Mouse (Mus musculus) hindbrain, embryonic 13.5 days (tissue): ENCODE measurements around the gene Arhgef39. TPM values are rescaled to one million over a fixed set of nuclear protein-coding genes. Genes with fewer than 3 reads are reported as not detected.

Experiments
- ATAC-seq: fragments of 200-750 bp; cut with Nextera tagmentation; 2 replicates; pipeline ENCODE4 v1.8.0; 2017; ENCODE audit warnings: moderate TSS enrichment; ENCODE audit not compliant: low FRiP score
- H3K27ac ChIP-seq: fragments of 300-500 bp; sonication (generic); 2 replicates; pipeline ENCODE4 v1.5.1; 2015; ENCODE audit warnings: inconsistent platforms, mild to moderate bottlenecking, moderate library complexity
- H3K27me3 ChIP-seq: fragments of 300-500 bp; sonication (generic); 2 replicates; pipeline ENCODE4 v1.6.1; 2015; ENCODE audit warnings: mild to moderate bottlenecking, inconsistent platforms
- H3K36me3 ChIP-seq: fragments of 300-500 bp; sonication (generic); 2 replicates; pipeline ENCODE4 v1.6.1; 2015; ENCODE audit warnings: mild to moderate bottlenecking, inconsistent platforms
- H3K4me1 ChIP-seq: fragments of 300-500 bp; sonication (generic); replicated peaks from 2 replicates; pipeline ENCODE4 v1.6.1; 2015; ENCODE audit warnings: inconsistent platforms
- H3K4me2 ChIP-seq: fragments of 300-500 bp; sonication (generic); 2 replicates; pipeline ENCODE4 v1.6.1; 2015; ENCODE audit warnings: inconsistent platforms, mild to moderate bottlenecking, moderate library complexity
- H3K4me3 ChIP-seq: fragments of 300-500 bp; sonication (generic); 2 replicates; pipeline ENCODE4 v1.5.1; 2015; ENCODE audit warnings: mild to moderate bottlenecking, inconsistent platforms
- H3K9ac ChIP-seq: fragments of 300-500 bp; sonication (generic); 2 replicates; pipeline ENCODE4 v1.6.1; 2015; ENCODE audit warnings: mild to moderate bottlenecking, inconsistent platforms
- H3K9me3 ChIP-seq: fragments of 300-500 bp; sonication (generic); 2 replicates; pipeline ENCODE4 v1.6.1; 2016; ENCODE audit warnings: inconsistent platforms
- whole genome bisulfite sequencing: fragments of 180-500 bp; shearing (Covaris S2); methylation state at CpG from one replicate; pipeline ENCODE4 v1.1.7; 2015; 5-methylcytosine and 5-hydroxymethylcytosine counted together
- polyA plus RNA-seq: library from polyadenylated mRNA; unstranded; fragments of >200 nt; fragmentation: Nextera tagmentation; extraction: Ambion mirVana; gene quantifications from 2 replicates; pipeline ENCODE4 v1.2.1, GENCODE M21; 2015

Arhgef39 gene
- polyA plus RNA-seq, 1 experiment from 2014 or later, result 8.4 TPM

DNA sequence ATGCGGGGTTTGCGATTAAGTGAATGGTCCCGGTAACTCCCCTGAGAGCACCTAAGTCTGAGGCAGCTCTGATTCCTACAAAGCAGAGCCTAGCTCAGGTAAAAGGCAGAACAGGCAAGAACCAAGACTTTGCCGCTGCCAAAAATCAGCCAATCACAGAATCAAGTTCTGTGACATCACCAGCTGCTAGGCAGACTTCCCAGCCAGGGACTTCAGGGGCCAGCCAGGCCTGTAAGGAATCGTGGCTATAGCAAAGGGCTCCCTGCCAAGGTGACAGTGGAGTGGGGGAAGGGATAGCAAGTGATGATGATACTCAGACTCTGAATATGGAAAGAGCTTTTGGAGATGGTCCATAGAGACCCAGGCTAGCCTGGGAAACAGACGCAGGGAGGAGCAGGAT is 20.5 kb upstream of the Arhgef39 start:
- H3K4me3 ChIP-seq, result 0 out of 2 replicates have a peak overlapping the region, but pooled peaks have one; percentile 19
- H3K4me2 ChIP-seq, result peak overlapping the region; percentile 44
- no peak overlapping the region for H3K9ac ChIP-seq
- H3K4me1 ChIP-seq, result peaks cover 31% of the 10 kb centered on the region
- no peaks in the 10 kb centered on the region for H3K9me3 ChIP-seq
- H3K27me3 ChIP-seq, result peaks cover 59% of the 10 kb centered on the region
- H3K36me3 ChIP-seq, result no peaks in the 10 kb centered on the region
- ATAC-seq, result peak; percentile 64
- no peak overlapping the region for H3K27ac ChIP-seq
- WGBS, result 14% methylated on average over 6 of the region's 6 CpGs

DNA sequence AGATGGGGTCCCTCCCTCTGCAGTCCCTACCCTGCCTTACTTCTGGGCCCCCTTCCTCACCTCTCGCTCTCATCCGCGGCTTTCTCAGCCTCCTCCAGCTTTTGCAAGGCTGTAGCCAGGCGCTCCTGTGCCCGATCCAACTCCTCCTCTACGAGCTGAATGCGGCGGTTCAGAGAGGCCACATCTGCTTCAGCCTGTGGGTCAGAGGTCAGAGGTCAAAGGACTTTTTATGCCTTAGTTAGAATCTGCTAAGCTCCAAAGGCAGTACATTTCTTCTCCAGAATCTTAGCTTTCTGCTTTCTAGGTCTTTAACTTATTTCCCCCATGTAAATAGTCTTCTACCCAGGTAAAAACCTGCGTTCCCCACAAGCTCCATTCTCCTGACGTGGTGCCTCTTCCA is 20.1 kb upstream of the Arhgef39 start:
- Histone ChIP-seq H3K9me3 (no peaks in the 10 kb centered on the region), H3K4me3 (0 out of 2 replicates have a peak overlapping the region, but pooled peaks have one; percentile 19)

DNA sequence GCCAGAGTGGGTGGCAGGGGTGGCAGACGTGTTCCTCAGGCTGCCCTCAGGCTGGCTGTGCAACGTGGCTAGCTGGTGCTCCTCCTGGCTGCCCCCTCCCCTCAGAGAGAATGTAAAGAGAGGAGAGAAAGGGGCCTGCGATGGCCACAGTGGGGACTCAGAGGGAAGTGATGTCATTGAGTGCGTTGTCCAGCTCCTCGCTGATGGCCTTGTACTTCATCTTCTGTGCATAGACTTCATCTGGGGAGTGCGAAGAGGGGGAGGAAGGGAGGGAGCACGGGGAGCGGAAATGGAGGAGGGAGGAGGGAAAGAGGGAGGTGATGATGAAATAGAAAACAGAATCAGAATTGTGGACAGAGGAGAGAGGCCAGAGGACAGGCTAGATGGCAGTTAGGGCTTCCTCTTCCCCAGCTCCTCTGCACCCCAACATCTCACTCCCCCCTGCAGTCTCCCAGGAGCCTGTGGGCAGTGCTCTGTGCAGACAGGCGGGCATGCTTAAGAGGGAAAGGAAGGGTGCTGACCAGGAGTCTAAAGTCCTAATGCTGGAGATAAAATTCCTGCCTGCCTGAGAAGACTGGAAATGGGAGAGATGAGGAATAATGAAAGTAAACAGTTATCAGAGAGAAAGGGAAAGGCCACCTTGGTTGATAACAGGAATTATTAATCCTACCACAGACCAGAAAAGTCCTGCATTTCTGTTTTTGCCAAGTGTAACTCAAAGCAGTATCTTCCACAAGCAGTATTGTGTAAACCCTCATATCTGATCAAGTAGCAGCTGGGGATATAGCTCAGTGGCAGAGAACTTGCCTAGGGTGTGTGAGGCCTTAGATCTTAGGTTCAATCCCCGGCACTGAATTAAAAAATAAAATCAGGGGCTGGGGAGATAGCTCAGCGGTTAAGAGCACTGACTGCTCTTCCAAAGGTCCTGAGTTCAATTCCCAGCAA is 16.5 kb upstream of the Arhgef39 start:
- Histone ChIP-seq H3K9me3 (no peaks in the 10 kb centered on the region), H3K27ac (no peak overlapping the region), H3K4me2 (no peak overlapping the region), H3K9ac (no peak overlapping the region), H3K4me3 (no peak overlapping the region), H3K27me3 (peaks cover 26% of the 10 kb centered on the region), H3K36me3 (no peaks in the 10 kb centered on the region), H3K4me1 (peaks cover 11% of the 10 kb centered on the region)
- no peak for ATAC-seq
- 74% methylated on average over 11 of the region's 11 CpGs for WGBS

More for the DNA sequence above, 20.1 kb upstream of the Arhgef39 start:
- peak overlapping the region; percentile 44 for H3K4me2 ChIP-seq
- ATAC-seq, result no peak
- peaks cover 28% of the 10 kb centered on the region for H3K4me1 ChIP-seq
- H3K36me3 ChIP-seq, result no peaks in the 10 kb centered on the region
- H3K9ac ChIP-seq, result no peak overlapping the region
- H3K27ac ChIP-seq, result no peak overlapping the region
- 13% methylated on average over 10 of the region's 10 CpGs for WGBS
- H3K27me3 ChIP-seq, result peaks cover 55% of the 10 kb centered on the region

DNA sequence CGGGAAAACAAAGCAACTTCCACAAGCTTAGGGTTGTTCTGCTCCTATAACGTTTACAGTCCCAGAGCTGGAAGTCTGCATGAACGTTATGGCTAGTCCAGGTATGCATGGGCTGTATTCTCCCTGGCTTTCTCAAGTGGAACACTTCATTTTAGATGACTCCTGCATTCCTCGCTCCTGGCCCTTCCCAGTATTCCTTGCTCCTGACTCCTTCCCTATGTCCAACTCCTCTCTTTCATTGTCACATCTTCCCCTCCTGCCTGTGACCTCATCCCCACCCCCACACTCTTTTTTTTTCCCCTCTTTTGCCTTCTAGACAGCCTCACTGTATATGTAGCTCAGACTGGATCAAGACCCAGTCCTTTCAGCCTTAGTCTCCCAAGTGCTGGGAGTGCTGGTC is 14.3 kb upstream of the Arhgef39 start:
- Histone ChIP-seq H3K27ac (no peak overlapping the region), H3K36me3 (no peaks in the 10 kb centered on the region), H3K4me2 (no peak overlapping the region), H3K9ac (no peak overlapping the region), H3K4me1 (peaks cover 8% of the 10 kb centered on the region), H3K27me3 (peaks cover 27% of the 10 kb centered on the region), H3K9me3 (no peaks in the 10 kb centered on the region), H3K4me3 (no peak overlapping the region)
- ATAC-seq, result no peak
- WGBS, result 82% methylated on average over 4 of the region's 4 CpGs

DNA sequence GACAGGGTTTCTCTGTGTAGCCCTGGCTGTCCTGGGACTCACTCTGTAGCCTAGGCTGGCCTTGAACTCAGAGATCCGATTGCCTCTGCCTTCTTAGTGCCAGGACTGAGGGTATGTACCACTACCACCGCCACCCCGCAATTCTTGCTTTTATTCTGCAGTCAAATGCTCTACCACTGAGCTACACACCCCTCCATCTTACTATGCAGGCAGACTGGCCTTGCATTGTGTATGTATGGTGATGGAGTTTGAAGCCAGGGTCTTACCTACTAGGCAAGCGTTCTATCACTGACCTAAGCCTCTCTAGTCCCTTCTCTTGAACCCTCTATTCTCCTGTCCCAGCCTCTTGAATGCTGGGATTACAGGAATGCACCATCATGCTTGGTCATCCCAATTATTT is 13.8 kb upstream of the Arhgef39 start:
- Histone ChIP-seq H3K27ac (no peak overlapping the region), H3K9me3 (no peaks in the 10 kb centered on the region), H3K4me3 (no peak overlapping the region), H3K4me1 (peaks cover 12% of the 10 kb centered on the region), H3K9ac (no peak overlapping the region), H3K27me3 (peaks cover 29% of the 10 kb centered on the region), H3K36me3 (no peaks in the 10 kb centered on the region), H3K4me2 (no peak overlapping the region)
- WGBS, result 90% methylated on average over 4 of the region's 4 CpGs
- no peak for ATAC-seq

DNA sequence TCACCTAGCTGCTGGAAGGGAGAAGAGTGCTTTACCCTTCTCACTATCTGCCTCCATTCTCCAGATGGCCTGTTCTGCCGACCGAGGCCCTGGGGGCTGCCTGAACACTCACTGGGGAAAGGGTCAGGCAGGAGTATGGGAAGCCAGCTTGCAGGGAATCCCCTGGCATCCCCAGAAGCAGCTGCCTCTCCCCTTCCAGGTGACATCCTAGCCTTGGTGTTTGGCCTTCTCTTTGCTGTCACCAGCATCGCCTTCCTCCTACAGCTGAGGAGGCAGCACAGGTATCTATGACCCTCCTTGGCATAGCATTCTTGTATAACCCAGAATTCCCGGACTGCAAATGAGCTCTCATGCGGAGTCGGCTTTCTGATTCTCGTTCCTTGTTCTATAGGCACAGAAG is 13.2 kb upstream of the Arhgef39 start:
- H3K9me3 ChIP-seq, result no peaks in the 10 kb centered on the region
- peaks cover 29% of the 10 kb centered on the region for H3K27me3 ChIP-seq
- H3K4me3 ChIP-seq, result no peak overlapping the region
- H3K9ac ChIP-seq, result no peak overlapping the region
- no peaks in the 10 kb centered on the region for H3K36me3 ChIP-seq
- H3K4me2 ChIP-seq, result no peak overlapping the region
- peaks cover 18% of the 10 kb centered on the region for H3K4me1 ChIP-seq
- no peak for ATAC-seq
- H3K27ac ChIP-seq, result no peak overlapping the region
- 68% methylated on average over 7 of the region's 7 CpGs for WGBS

DNA sequence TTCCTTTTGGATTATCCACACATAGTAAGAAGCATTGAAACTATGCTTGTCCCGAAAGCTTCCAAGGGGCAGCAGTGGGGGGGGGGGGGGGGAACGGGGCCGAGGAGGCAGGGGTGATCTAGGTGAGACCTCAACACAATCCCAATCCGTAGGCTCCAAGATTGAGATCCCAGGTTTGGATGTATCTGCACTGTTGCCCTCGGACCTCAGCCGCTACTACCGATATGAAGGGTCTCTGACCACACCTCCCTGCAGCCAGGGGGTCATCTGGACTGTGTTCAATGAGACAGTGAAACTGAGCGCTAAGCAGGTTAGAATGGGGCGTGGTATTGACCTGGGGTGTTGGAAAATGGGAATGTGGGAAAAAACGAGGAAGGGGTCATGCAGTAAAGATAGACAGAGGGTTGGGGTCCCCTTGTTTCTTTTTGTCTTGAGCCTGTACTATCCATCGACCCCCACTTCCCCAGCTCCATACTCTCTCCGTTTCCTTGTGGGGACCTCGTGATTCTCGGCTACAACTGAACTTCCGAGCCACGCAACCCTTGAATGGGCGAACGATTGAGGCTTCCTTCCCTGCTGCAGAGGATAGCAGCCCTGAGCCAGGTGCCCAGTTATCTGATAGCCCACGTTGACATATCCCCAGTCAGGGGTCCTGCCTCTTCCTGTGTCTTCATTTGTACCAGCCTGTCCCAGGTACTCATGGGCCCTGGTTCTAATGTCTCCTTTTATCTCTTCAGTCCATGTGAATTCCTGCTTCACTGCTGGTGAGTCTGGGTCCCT is 12.4 kb upstream of the Arhgef39 start:
- Histone ChIP-seq H3K9me3 (no peaks in the 10 kb centered on the region), H3K27me3 (peaks cover 37% of the 10 kb centered on the region), H3K4me2 (no peak overlapping the region), H3K27ac (no peak overlapping the region), H3K4me1 (peaks cover 19% of the 10 kb centered on the region), H3K9ac (no peak overlapping the region), H3K4me3 (no peak overlapping the region), H3K36me3 (no peaks in the 10 kb centered on the region)
- 82% methylated on average over 19 of the region's 19 CpGs for WGBS
- ATAC-seq, result no peak

DNA sequence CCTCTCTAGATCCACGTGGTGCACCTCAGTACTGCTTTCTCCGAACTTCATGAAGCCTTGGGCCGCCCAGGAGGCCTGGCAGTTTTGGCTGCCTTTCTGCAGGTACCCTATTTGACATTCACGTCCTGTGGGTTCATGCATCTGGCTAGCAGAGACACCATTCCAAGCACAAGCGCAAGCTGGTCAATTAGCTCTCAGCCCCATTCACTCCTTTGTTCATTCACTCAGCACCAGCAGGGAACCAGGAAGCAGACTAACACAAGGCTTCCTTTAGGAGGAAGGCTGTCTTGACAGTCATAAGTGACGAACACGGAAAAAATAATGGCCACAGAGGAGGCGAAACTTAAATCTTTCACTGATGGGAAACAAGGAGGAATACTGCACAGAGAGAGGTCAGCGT is 9.6 kb upstream of the Arhgef39 start:
- peak overlapping the region; percentile 58; the same call in 1 of the 2 replicates for H3K9ac ChIP-seq
- H3K9me3 ChIP-seq, result no peaks in the 10 kb centered on the region
- no peak for ATAC-seq
- no peak overlapping the region for H3K27ac ChIP-seq
- no peak overlapping the region for H3K4me3 ChIP-seq
- peaks cover 19% of the 10 kb centered on the region for H3K4me1 ChIP-seq
- WGBS, result 19% methylated on average over 9 of the region's 9 CpGs
- H3K36me3 ChIP-seq, result no peaks in the 10 kb centered on the region
- H3K27me3 ChIP-seq, result peaks cover 43% of the 10 kb centered on the region
- peak overlapping the region; percentile 54 for H3K4me2 ChIP-seq

DNA sequence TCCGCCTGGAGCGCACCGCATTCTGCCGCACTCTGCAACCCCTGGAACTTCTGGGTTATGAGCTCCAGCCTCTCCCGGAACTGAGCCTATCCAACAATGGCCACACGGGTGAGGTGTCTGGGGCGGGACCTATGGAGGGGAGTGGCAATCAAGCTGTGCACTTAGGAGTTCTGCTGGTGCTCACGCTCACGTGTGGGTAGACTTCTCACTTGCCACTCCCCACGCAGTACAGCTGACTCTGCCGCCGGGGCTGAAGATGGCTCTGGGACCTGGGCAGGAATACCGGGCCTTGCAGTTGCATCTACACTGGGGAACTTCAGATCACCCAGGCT is 9.1 kb upstream of the Arhgef39 start:
- peak overlapping the region; percentile 58; the same call in 1 of the 2 replicates for H3K9ac ChIP-seq
- peak overlapping the region; percentile 54 for H3K4me2 ChIP-seq
- WGBS, result 12% methylated on average over 13 of the region's 13 CpGs

DNA sequence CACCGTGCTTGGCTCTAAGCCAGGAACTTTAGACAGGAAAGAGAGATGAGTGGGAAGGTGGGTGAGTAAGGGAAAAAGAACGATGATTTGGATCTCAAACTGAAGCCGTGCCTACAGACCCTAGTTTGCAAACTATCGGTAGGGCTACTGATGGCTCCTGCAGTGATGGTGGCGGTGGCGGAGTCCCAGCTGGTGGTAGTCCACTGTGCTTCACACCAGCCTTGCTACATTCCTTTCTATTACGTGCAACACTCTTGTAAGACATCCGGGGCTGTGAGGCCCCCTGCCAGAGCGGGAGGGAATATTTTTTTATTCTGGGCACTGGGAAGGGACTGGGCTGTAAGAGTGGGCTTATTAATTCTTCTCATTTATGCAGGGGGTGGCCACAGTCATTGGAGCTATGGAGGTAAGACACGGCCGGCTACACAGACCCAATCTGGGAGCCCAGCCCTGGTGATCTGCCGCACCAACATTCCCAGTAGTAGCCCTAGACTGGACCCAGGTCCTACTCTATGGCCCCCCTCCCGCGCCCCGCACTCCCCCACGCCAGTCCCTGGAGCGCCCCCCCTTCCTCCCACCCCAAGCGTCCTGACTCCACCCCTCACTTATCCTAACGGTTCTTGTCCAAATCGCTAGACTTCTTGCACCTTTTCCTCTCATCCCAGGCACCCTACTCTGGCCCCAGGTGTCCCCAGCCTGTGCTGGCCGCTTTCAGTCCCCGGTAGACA is 8.6 kb upstream of the Arhgef39 start:
- Histone ChIP-seq H3K27ac (no peak overlapping the region), H3K4me1 (peaks cover 19% of the 10 kb centered on the region), H3K9me3 (no peaks in the 10 kb centered on the region), H3K36me3 (no peaks in the 10 kb centered on the region), H3K27me3 (peaks cover 45% of the 10 kb centered on the region), H3K9ac (peak overlapping the region; percentile 58; the same call in 1 of the 2 replicates), H3K4me2 (peak overlapping the region; percentile 54), H3K4me3 (peak overlapping the region; percentile 31)
- peak; percentile 21; the same call in 1 of the 2 replicates for ATAC-seq
- 11% methylated on average over 21 of the region's 22 CpGs for WGBS

More for the DNA sequence above, 9.1 kb upstream of the Arhgef39 start:
- H3K4me3 ChIP-seq, result peak overlapping the region; percentile 31
- H3K36me3 ChIP-seq, result no peaks in the 10 kb centered on the region
- peaks cover 44% of the 10 kb centered on the region for H3K27me3 ChIP-seq
- no peak overlapping the region for H3K27ac ChIP-seq
- H3K9me3 ChIP-seq, result no peaks in the 10 kb centered on the region
- H3K4me1 ChIP-seq, result peaks cover 19% of the 10 kb centered on the region
- ATAC-seq, result peak; percentile 43; the same call in 1 of the 2 replicates

DNA sequence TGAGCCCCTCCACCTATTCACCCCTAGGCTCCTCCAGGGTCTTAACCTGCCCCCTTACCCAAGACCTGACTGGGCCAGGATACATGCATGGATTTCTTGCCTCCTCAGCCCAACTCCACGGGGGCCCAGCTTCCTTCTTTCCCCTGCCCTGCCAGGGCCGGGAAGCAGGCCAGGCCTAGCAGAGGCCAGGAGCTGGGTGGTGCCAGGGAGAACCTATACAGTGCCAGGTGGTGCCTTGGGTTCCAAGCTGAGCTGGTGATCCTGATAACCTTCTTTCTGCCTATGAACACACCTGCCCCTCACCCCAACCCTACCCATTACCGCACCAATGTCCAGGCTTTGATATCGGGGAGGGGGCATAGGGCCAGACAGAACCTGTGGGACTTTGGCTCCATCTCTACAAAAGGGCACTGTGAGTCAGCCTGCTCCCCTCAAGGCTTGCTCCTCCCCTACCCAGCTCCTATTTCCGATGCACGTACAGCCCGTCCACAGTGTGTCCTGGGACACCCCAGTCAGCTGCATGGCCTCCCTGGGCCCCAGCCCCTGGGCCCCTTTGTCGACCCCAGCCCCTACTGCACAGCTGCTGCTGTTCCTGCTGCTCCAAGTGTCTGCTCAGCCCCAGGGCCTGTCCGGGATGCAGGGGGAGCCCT is 7.2 kb upstream of the Arhgef39 start, which contains the start of gene Car9:
Gene Car9 (plus strand): TSS at position 431 of the 650 bp plus-strand sequence.
- Histone ChIP-seq H3K4me2 (0 out of 2 replicates have a peak within 1 kb of the TSS, but pooled peaks have one; percentile 54), H3K4me3 (no peak within 1 kb of the TSS), H3K27ac (no peak within 1 kb of the TSS), H3K27me3 (peaks cover 40% of the 10 kb centered on the region), H3K4me1 (peaks cover 19% of the 10 kb centered on the region), H3K9me3 (no peaks in the 10 kb centered on the region), H3K36me3 (no peaks in the 10 kb centered on the region), H3K9ac (no peak within 1 kb of the TSS)
- WGBS, result 52% methylated on average over 9 of the region's 9 CpGs
- 0 out of 2 replicates have a peak, but pooled peaks have one; percentile 25 for ATAC-seq
